Mouse (Mus musculus): ENCODE results near the gene Ppp1r2.

GRCm38 (mm10) chr16:31231591-31231990 lies 43.5 kb downstream of the Ppp1r2 start:
- TF ChIP-seq CTCF (IDR thresholded peaks at IDR 0.05; ENCODE audit: borderline replicate concordance, control insufficient read depth, extremely low read depth, insufficient read depth, low read length, poor library complexity) (no peak), POLR2A (IDR thresholded peaks at IDR 0.05; ENCODE audit: control insufficient read depth, extremely low read depth, insufficient read depth, low read length, poor library complexity) (no peak)

All from thymus, adult 2 months (tissue).